ENCODE assay signal across 28 mouse cellular contexts in the genomic region with DNA sequence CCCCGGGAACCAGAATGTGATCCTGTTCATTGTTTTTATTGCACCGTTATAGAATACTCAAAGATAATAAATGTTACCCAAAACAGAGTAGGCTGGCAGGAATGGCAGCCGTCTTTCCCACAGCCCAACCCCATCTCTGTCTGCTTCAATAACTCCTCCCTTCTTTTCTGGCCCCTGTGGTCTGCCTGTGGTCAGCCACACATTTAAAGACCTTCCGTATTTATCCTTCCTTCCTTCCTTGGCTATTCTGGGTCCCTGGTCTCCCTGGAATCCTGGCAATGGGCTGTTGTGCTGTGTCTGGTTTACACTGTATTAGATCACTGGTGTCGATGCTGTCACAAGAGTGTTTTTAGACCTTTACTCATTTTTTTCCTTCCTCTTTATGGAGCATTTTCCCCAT.
DNase-seq lines count a peak whose midpoint lies in the region; ATAC-seq and TF ChIP-seq lines count a peak whose summit lies in the region.
"Had no signal": no experiment of that assay in that cellular context is flagged by ENCODE, and none has a peak within 500 bp of the region (broad histone marks: within the 10 kb centered on the region; RNA-seq: fewer than 3 reads in every experiment).

No protein-coding gene starts in this region.

- no peak overlapping the region for H3K9ac ChIP-seq in embryonic facial prominence, embryonic 14.5 days (ENCODE audit: low read depth, low read length)
- H3K9ac ChIP-seq in lung, postnatal 0 days (replicated peaks; ENCODE audit: low read depth) = no peak overlapping the region
- H3K9ac ChIP-seq in embryonic facial prominence, embryonic 15.5 days = no peak overlapping the region
- H3K9ac ChIP-seq: forebrain, embryonic 12.5 days; forebrain, embryonic 15.5 days; heart, embryonic 15.5 days; hindbrain, embryonic 12.5 days; hindbrain, embryonic 15.5 days had no signal

- ATAC-seq in embryonic facial prominence, embryonic 14.5 days (ENCODE audit: low read depth) = no peak; the same call in 1 of the 2 replicates
- ATAC-seq in lung, postnatal 0 days = peak; percentile 40; the same call in 1 of the 2 replicates
- peak; percentile 30; the same call in 1 of the 2 replicates for ATAC-seq in embryonic facial prominence, embryonic 15.5 days (ENCODE audit: insufficient number of reproducible peaks, low FRiP score, low TSS enrichment, low read depth)
- ATAC-seq in megakaryocyte, adult 5-6 weeks (ENCODE audit: poor library complexity, severe bottlenecking) = peak; percentile 31
- ATAC-seq: CD4-positive, CD25-positive, alpha-beta regulatory T cell, adult 4 months; forebrain, embryonic 15.5 days had no signal

- TF ChIP-seq CTCF in lung, postnatal 0 days (IDR thresholded peaks at IDR 0.05) = no peak

- no peak overlapping the region for H3K4me3 ChIP-seq in embryonic facial prominence, embryonic 14.5 days (ENCODE audit: low read depth, low read length)
- no peak overlapping the region for H3K4me3 ChIP-seq in embryonic facial prominence, embryonic 10.5 days
- no peak overlapping the region for H3K4me3 ChIP-seq in lung, postnatal 0 days (ENCODE audit: low read depth, low read length)
- H3K4me3 ChIP-seq in embryonic facial prominence, embryonic 15.5 days (replicated peaks) = no peak overlapping the region
- H3K4me3 ChIP-seq: erythroblast, embryonic 14.5 days; forebrain, embryonic 12.5 days; forebrain, embryonic 15.5 days; heart, embryonic 15.5 days; hindbrain, embryonic 12.5 days; hindbrain, embryonic 15.5 days had no signal

- 0 out of 2 replicates have a peak, but pooled peaks cover 5% of the 10 kb centered on the region for H3K4me1 ChIP-seq in embryonic facial prominence, embryonic 14.5 days (ENCODE audit: control insufficient read depth, insufficient read depth, low read length)
- peaks cover 26% of the 10 kb centered on the region for H3K4me1 ChIP-seq in embryonic facial prominence, embryonic 10.5 days
- no peaks in the 10 kb centered on the region for H3K4me1 ChIP-seq in lung, postnatal 0 days (ENCODE audit: insufficient read depth, low read depth, low read length)
- no peaks in the 10 kb centered on the region for H3K4me1 ChIP-seq in embryonic facial prominence, embryonic 15.5 days
- H3K4me1 ChIP-seq: forebrain, embryonic 12.5 days; forebrain, embryonic 15.5 days; hindbrain, embryonic 15.5 days had no signal

- H3K27me3 ChIP-seq in embryonic facial prominence, embryonic 14.5 days (replicated peaks; ENCODE audit: control insufficient read depth, insufficient read depth, low read length) = no peaks in the 10 kb centered on the region
- no peaks in the 10 kb centered on the region for H3K27me3 ChIP-seq in embryonic facial prominence, embryonic 10.5 days (replicated peaks; ENCODE audit: low read depth, poor library complexity, severe bottlenecking)
- no peaks in the 10 kb centered on the region for H3K27me3 ChIP-seq in lung, postnatal 0 days (replicated peaks; ENCODE audit: insufficient read depth, low read length)
- no peaks in the 10 kb centered on the region for H3K27me3 ChIP-seq in embryonic facial prominence, embryonic 15.5 days
- H3K27me3 ChIP-seq: forebrain, embryonic 12.5 days; forebrain, embryonic 15.5 days; heart, embryonic 15.5 days; hindbrain, embryonic 12.5 days; hindbrain, embryonic 15.5 days had no signal

- 74% methylated on average over 5 of the region's 5 CpGs for WGBS in embryonic facial prominence, embryonic 14.5 days
- 85% methylated on average over 5 of the region's 5 CpGs for WGBS in embryonic facial prominence, embryonic 10.5 days
- 55% methylated on average over 5 of the region's 5 CpGs for WGBS in lung, postnatal 0 days
- WGBS in embryonic facial prominence, embryonic 15.5 days = 71% methylated on average over 5 of the region's 5 CpGs

- DNase-seq in embryonic facial prominence, embryonic 14.5 days (ENCODE audit: low spot score) = peak; percentile 33
- DNase-seq in embryonic facial prominence, embryonic 10.5 days (ENCODE audit: low spot score) = no peak
- DNase-seq in lung, postnatal 0 days (ENCODE audit: low spot score) = no peak
- DNase-seq in lung, postnatal 4 days = no peak
- no peak for DNase-seq in frontal cortex, postnatal 10 days (ENCODE audit: low spot score in 2 of 2)
- no peak for DNase-seq in right cerebral cortex, postnatal 25 days
- DNase-seq: adrenal gland, adult 2 months; adrenal gland, postnatal 14 days; cerebellum, adult 11 months; cerebellum, adult 2 months; cerebellum, adult 9-11 months; cerebellum, postnatal 25 days; embryo, embryonic 11 days; gastrocnemius, postnatal 10 days; gastrocnemius, postnatal 36 days; heart, adult 11 months; heart, postnatal 10 days; heart, postnatal 36 days had no signal

- no peak overlapping the region for H3K27ac ChIP-seq in embryonic facial prominence, embryonic 14.5 days (replicated peaks; ENCODE audit: low read depth, low read length)
- no peak overlapping the region for H3K27ac ChIP-seq in embryonic facial prominence, embryonic 10.5 days (replicated peaks)
- H3K27ac ChIP-seq in lung, postnatal 0 days (ENCODE audit: low read length) = no peak overlapping the region
- no peak overlapping the region for H3K27ac ChIP-seq in embryonic facial prominence, embryonic 15.5 days (replicated peaks)
- H3K27ac ChIP-seq: forebrain, embryonic 12.5 days; forebrain, embryonic 15.5 days; heart, embryonic 15.5 days; hindbrain, embryonic 12.5 days; hindbrain, embryonic 15.5 days had no signal

- no peaks in the 10 kb centered on the region for H3K9me3 ChIP-seq in embryonic facial prominence, embryonic 14.5 days (ENCODE audit: control insufficient read depth, low read length)
- no peaks in the 10 kb centered on the region for H3K9me3 ChIP-seq in embryonic facial prominence, embryonic 10.5 days
- no peaks in the 10 kb centered on the region for H3K9me3 ChIP-seq in lung, postnatal 0 days (ENCODE audit: low read length)
- no peaks in the 10 kb centered on the region for H3K9me3 ChIP-seq in embryonic facial prominence, embryonic 15.5 days (replicated peaks)
- H3K9me3 ChIP-seq: forebrain, embryonic 12.5 days; forebrain, embryonic 15.5 days; heart, embryonic 15.5 days; hindbrain, embryonic 12.5 days; hindbrain, embryonic 15.5 days had no signal

- peaks cover 68% of the 10 kb centered on the region for H3K36me3 ChIP-seq in embryonic facial prominence, embryonic 14.5 days (ENCODE audit: control insufficient read depth, insufficient read depth, low read length)
- peaks cover 98% of the 10 kb centered on the region for H3K36me3 ChIP-seq in embryonic facial prominence, embryonic 10.5 days (replicated peaks)
- H3K36me3 ChIP-seq in lung, postnatal 0 days (ENCODE audit: insufficient read depth, low read length) = no peaks in the 10 kb centered on the region
- H3K36me3 ChIP-seq in embryonic facial prominence, embryonic 15.5 days = peaks cover 44% of the 10 kb centered on the region
- H3K36me3 ChIP-seq: forebrain, embryonic 15.5 days; heart, embryonic 15.5 days had no signal

- H3K4me2 ChIP-seq in embryonic facial prominence, embryonic 14.5 days (ENCODE audit: low read depth, low read length) = no peak overlapping the region
- no peak overlapping the region for H3K4me2 ChIP-seq in lung, postnatal 0 days (replicated peaks; ENCODE audit: low read depth, low read length)
- H3K4me2 ChIP-seq in embryonic facial prominence, embryonic 15.5 days (replicated peaks) = no peak overlapping the region
- H3K4me2 ChIP-seq: forebrain, embryonic 12.5 days; forebrain, embryonic 15.5 days; heart, embryonic 11.5 days; heart, embryonic 15.5 days; hindbrain, embryonic 12.5 days; hindbrain, embryonic 15.5 days had no signal

- no peak for TF ChIP-seq EP300 in lung, postnatal 0 days (IDR thresholded peaks at IDR 0.05)
